Mouse (Mus musculus): Measurements from ENCODE around the gene Ckb.

DNA sequence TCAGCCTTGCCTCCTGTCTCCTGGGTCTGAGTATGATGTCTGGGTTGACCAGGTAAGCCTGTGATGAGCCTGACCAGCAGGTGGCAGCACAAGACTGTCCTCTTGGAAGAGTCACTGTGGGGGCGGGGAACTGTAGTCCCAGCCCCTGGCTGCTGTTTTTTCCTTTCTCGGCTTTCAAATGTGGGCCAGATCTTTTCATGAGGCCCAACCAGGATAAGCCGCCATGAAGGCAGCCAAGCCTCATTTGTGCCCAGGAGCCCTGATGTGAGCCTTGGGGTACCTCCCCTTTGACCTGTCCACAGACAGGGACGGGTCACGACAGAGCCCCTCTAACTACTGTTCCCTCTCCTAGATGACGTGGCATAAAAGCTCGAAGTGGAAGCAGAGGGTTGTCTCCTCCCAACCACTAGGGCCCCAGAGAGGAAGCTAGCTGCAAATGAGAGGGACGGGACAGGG, 3.7 kb downstream of the Ckb start:
- TF ChIP-seq CTCF (IDR thresholded peaks at IDR 0.05; ENCODE audit: control insufficient read depth, insufficient read depth, insufficient replicate concordance, low read depth, low read length): peak; percentile 85
- no peak for TF ChIP-seq POLR2A (IDR thresholded peaks at IDR 0.05; ENCODE audit: control insufficient read depth, low read depth, low read length)

Data from testis, adult 2 months (tissue).